Mouse (Mus musculus): ENCODE measurements at regions not wholly inside any gene's neighbourhood (a gene's known extent, or its start where the extent isn't known, plus 50 kb on each side); places are given as distances from the start of the nearest gene placed in this dataset.
"Not testable (repeated sequence)": the region's sequence is repeated elsewhere in the genome, so short reads cannot be mapped to it uniquely, and the experiment has no call there.

DNA sequence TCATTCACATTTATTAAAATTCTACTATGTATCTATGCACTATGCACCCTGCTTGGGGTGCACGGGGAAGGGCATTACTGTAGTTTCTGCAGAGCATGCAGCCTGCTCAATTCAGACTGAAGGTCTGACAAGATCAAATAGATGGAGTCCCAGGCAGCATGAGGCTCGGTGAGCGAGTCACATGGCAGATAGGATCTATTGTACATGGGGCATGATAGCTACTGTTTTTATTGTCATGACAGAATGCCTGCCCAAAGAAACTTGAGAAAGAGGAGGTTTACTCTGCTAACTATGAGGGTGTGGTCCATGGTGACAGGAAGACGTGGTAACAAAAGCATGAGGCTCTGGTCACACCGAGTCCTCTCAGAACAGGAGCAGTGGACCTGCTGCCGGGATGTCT, 203.1 kb upstream of the Sesn3 start:
- no peaks in the 10 kb centered on the region for H3K36me3 ChIP-seq (ENCODE audit: control insufficient read depth, insufficient read depth, low read length)
- no peak for ATAC-seq (ENCODE audit: insufficient read depth, low FRiP score, low TSS enrichment)
- no peak overlapping the region for H3K27ac ChIP-seq (ENCODE audit: low read depth, low read length)
- no peaks in the 10 kb centered on the region for H3K9me3 ChIP-seq (ENCODE audit: control insufficient read depth, low read length)
- no peak overlapping the region for H3K4me3 ChIP-seq (ENCODE audit: low read depth, low read length)
- DNase-seq (ENCODE audit: low spot score): no peak
- no peak overlapping the region for H3K4me2 ChIP-seq (ENCODE audit: low read depth)
- no peaks in the 10 kb centered on the region for H3K4me1 ChIP-seq (ENCODE audit: control insufficient read depth, insufficient read depth, low read length)
- no peaks in the 10 kb centered on the region for H3K27me3 ChIP-seq (ENCODE audit: control insufficient read depth, insufficient read depth, low read length)
- H3K9ac ChIP-seq (ENCODE audit: low read length): no peak overlapping the region
- WGBS: 86% methylated on average over 6 of the region's 6 CpGs

DNA sequence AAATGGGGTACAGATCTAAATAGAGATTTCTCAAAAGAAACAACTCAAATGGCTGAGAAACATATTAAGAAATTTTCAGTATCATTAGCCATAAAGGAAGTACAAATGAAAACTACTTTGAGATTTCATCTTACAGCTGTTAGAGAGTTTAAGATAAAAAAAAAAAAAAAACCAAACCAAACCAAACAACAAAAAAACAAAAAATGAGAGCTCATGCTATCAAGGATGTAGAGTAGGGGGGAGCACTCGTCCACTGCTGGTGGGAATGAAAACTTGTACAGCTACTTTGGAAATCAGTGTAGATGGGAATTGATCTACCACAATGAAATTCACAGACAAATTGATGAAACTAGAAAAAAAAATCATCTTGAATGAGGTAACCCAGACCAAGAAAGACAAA, 201.9 kb upstream of the Sesn3 start:
- ATAC-seq (ENCODE audit: insufficient read depth, low FRiP score, low TSS enrichment): no peak
- H3K36me3 ChIP-seq (ENCODE audit: control insufficient read depth, insufficient read depth, low read length): no peaks in the 10 kb centered on the region
- no peaks in the 10 kb centered on the region for H3K27me3 ChIP-seq (ENCODE audit: control insufficient read depth, insufficient read depth, low read length)
- no peak overlapping the region for H3K27ac ChIP-seq (ENCODE audit: low read depth, low read length)
- no peak for DNase-seq (ENCODE audit: low spot score)
- H3K9me3 ChIP-seq (ENCODE audit: control insufficient read depth, low read length): no peaks in the 10 kb centered on the region
- H3K4me2 ChIP-seq (ENCODE audit: low read depth): no peak overlapping the region
- WGBS: 67% methylated on average over 1 of the region's 1 CpGs
- no peak overlapping the region for H3K9ac ChIP-seq (ENCODE audit: low read length)
- no peak overlapping the region for H3K4me3 ChIP-seq (ENCODE audit: low read depth, low read length)
- H3K4me1 ChIP-seq (ENCODE audit: control insufficient read depth, insufficient read depth, low read length): no peaks in the 10 kb centered on the region

DNA sequence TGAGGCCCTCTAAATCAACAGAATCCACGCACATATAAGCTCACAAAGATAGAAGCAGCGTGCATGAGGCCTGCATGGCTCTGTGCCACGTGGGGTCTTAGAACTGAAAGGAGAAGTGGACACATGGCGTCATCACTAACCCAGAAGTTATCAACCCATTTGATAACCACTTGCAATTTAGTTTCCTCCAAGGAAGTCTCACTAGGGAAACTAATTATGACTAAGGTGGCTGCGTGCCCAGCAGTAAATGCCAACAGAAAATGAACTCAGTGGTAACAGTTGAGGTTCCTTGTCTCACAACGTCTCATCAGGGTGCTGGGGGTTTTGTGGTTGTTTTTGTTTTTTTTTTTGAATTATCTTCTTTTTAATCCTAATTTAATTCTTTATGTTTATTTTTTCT, 200.6 kb upstream of the Sesn3 start:
- Histone ChIP-seq H3K27ac (ENCODE audit: low read depth, low read length) (no peak overlapping the region), H3K9me3 (ENCODE audit: control insufficient read depth, low read length) (no peaks in the 10 kb centered on the region), H3K9ac (ENCODE audit: low read length) (no peak overlapping the region), H3K36me3 (ENCODE audit: control insufficient read depth, insufficient read depth, low read length) (no peaks in the 10 kb centered on the region), H3K4me1 (ENCODE audit: control insufficient read depth, insufficient read depth, low read length) (no peaks in the 10 kb centered on the region), H3K4me3 (ENCODE audit: low read depth, low read length) (no peak overlapping the region), H3K27me3 (ENCODE audit: control insufficient read depth, insufficient read depth, low read length) (no peaks in the 10 kb centered on the region), H3K4me2 (ENCODE audit: low read depth) (no peak overlapping the region)
- DNase-seq (ENCODE audit: low spot score): no peak
- WGBS: 87% methylated on average over 6 of the region's 6 CpGs
- no peak for ATAC-seq (ENCODE audit: insufficient read depth, low FRiP score, low TSS enrichment)

DNA sequence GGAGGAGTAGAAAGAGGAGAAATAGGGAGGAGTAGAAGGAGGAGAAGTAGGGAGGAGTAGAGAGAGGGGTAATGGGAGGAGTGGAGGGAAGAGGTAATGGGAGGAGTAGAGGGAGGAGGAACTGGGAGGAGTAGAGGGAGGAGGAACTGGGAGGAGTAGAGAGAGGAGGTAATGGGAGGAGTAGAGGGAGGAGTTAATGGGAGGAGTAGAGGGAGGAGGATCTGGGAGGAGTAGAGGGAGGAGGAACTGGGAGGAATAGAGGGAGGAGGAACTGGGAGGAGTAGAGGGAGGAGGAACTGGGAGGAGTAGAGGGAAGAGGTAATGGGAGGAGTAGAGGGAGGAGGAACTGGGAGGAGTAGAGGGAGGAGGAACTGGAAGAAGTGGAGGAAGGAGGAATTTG, 200.0 kb upstream of the Sesn3 start:
- H3K27me3 ChIP-seq (ENCODE audit: control insufficient read depth, insufficient read depth, low read length); H3K27ac ChIP-seq (ENCODE audit: low read depth, low read length); H3K9ac ChIP-seq (ENCODE audit: low read length); H3K36me3 ChIP-seq (ENCODE audit: control insufficient read depth, insufficient read depth, low read length); DNase-seq (ENCODE audit: low spot score); H3K4me1 ChIP-seq (ENCODE audit: control insufficient read depth, insufficient read depth, low read length); H3K4me3 ChIP-seq (ENCODE audit: low read depth, low read length); ATAC-seq (ENCODE audit: insufficient read depth, low FRiP score, low TSS enrichment); H3K9me3 ChIP-seq (ENCODE audit: control insufficient read depth, low read length); H3K4me2 ChIP-seq (ENCODE audit: low read depth): not testable (repeated sequence)

DNA sequence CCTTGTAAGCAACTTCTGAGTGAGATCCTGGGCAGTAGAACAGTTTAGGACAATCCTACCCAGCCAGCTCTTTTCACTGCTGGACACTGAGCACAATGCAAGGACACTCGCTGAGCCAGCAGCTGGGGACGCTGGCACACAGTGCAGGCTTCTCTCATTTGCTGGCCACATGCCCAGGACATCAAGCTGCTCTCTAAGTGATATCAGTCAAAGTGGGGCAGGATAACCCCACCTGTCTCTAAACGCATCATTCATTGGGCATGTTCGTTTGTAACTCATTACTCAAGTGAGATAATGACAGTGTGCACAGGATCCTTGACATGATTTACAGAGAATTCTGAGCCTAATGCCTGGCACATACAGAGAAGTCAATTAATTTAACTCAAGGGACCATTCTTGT, 199.4 kb upstream of the Sesn3 start:
- H3K27me3 ChIP-seq (ENCODE audit: control insufficient read depth, insufficient read depth, low read length): no peaks in the 10 kb centered on the region
- H3K4me1 ChIP-seq (ENCODE audit: control insufficient read depth, insufficient read depth, low read length): no peaks in the 10 kb centered on the region
- H3K36me3 ChIP-seq (ENCODE audit: control insufficient read depth, insufficient read depth, low read length): no peaks in the 10 kb centered on the region
- H3K9me3 ChIP-seq (ENCODE audit: control insufficient read depth, low read length): no peaks in the 10 kb centered on the region
- WGBS: 69% methylated on average over 4 of the region's 4 CpGs
- H3K4me3 ChIP-seq (ENCODE audit: low read depth, low read length): no peak overlapping the region
- no peak overlapping the region for H3K27ac ChIP-seq (ENCODE audit: low read depth, low read length)
- no peak for DNase-seq (ENCODE audit: low spot score)
- no peak overlapping the region for H3K9ac ChIP-seq (ENCODE audit: low read length)
- no peak for ATAC-seq (ENCODE audit: insufficient read depth, low FRiP score, low TSS enrichment)
- no peak overlapping the region for H3K4me2 ChIP-seq (ENCODE audit: low read depth)

DNA sequence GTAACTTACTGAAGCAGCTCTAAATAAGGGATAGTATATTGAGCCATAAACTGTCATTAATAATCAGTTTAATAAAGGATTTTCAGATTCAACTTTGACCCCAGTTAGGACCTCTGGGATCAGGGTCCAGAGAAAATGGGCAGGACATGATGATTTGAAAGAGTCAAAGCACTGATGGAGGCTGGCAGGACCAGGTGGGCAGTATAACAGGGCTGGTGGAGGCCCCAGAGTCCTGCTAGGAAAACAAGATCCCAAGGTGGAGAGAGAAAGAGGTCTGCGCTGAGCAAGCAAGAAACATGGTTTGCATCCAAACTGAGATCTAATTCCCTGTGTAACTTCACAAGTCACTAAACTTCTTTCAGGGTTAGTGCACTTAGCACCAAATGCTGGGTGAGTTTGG, 199.0 kb upstream of the Sesn3 start:
- 92% methylated on average over 1 of the region's 1 CpGs for WGBS
- H3K27me3 ChIP-seq (ENCODE audit: control insufficient read depth, insufficient read depth, low read length): no peaks in the 10 kb centered on the region
- H3K4me2 ChIP-seq (ENCODE audit: low read depth): no peak overlapping the region
- no peak overlapping the region for H3K9ac ChIP-seq (ENCODE audit: low read length)
- no peaks in the 10 kb centered on the region for H3K9me3 ChIP-seq (ENCODE audit: control insufficient read depth, low read length)
- no peak for ATAC-seq (ENCODE audit: insufficient read depth, low FRiP score, low TSS enrichment)
- no peaks in the 10 kb centered on the region for H3K36me3 ChIP-seq (ENCODE audit: control insufficient read depth, insufficient read depth, low read length)
- no peak overlapping the region for H3K4me3 ChIP-seq (ENCODE audit: low read depth, low read length)
- H3K27ac ChIP-seq (ENCODE audit: low read depth, low read length): no peak overlapping the region
- DNase-seq (ENCODE audit: low spot score): no peak
- H3K4me1 ChIP-seq (ENCODE audit: control insufficient read depth, insufficient read depth, low read length): no peaks in the 10 kb centered on the region

DNA sequence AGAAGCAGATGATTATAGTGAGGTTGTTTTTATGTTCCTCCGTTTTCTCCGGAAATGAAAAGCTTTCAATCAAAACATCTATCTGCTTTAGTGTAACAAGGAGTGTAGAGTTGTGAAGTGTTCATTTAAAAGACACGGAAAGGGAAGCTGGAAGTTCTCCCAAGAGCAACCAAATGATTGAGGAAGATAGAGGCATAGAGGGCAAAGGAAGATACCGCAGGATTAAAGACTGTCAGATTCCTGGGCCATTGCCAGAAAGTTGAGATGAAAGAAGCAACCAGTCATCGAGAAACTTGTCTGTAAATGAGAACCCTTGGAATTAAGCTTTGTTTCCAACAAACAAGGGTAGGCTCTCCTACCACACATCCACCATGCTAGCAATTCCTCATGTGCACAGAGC, 198.1 kb upstream of the Sesn3 start:
- ATAC-seq (ENCODE audit: insufficient read depth, low FRiP score, low TSS enrichment): no peak
- H3K9ac ChIP-seq (ENCODE audit: low read length): no peak overlapping the region

DNA sequence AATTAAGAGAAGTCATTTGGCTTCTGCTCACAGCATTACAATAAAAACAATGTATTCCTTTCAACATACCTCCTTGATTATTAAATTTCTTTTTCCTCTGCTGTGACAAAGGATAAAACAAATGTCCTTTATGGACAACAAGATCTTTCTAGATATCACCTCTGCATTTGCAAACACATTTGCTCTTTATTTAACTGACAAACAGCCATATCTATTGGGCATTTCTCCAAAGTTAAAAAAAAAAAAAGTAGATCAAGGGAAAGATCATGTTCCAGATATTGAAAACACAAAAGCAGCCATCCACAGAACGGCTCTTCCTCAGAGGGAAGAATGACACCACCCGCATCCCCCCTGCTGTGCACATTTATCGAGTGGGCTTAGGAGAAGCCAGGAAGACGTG, 193.7 kb upstream of the Sesn3 start:
- H3K4me1 ChIP-seq (ENCODE audit: control insufficient read depth, insufficient read depth, low read length): no peaks in the 10 kb centered on the region
- no peaks in the 10 kb centered on the region for H3K9me3 ChIP-seq (ENCODE audit: control insufficient read depth, low read length)
- no peak overlapping the region for H3K4me3 ChIP-seq (ENCODE audit: low read depth, low read length)
- H3K9ac ChIP-seq (ENCODE audit: low read length): no peak overlapping the region
- WGBS: 41% methylated on average over 4 of the region's 4 CpGs
- no peak overlapping the region for H3K27ac ChIP-seq (ENCODE audit: low read depth, low read length)
- no peak for ATAC-seq (ENCODE audit: insufficient read depth, low FRiP score, low TSS enrichment)
- H3K4me2 ChIP-seq (ENCODE audit: low read depth): no peak overlapping the region
- no peaks in the 10 kb centered on the region for H3K36me3 ChIP-seq (ENCODE audit: control insufficient read depth, insufficient read depth, low read length)
- DNase-seq (ENCODE audit: low spot score): no peak
- H3K27me3 ChIP-seq (ENCODE audit: control insufficient read depth, insufficient read depth, low read length): no peaks in the 10 kb centered on the region

More for the DNA sequence above, 198.1 kb upstream of the Sesn3 start:
- no peak for DNase-seq (ENCODE audit: low spot score)
- H3K4me1 ChIP-seq (ENCODE audit: control insufficient read depth, insufficient read depth, low read length): no peaks in the 10 kb centered on the region
- H3K4me3 ChIP-seq (ENCODE audit: low read depth, low read length): no peak overlapping the region
- no peaks in the 10 kb centered on the region for H3K36me3 ChIP-seq (ENCODE audit: control insufficient read depth, insufficient read depth, low read length)
- H3K9me3 ChIP-seq (ENCODE audit: control insufficient read depth, low read length): no peaks in the 10 kb centered on the region
- no peak overlapping the region for H3K27ac ChIP-seq (ENCODE audit: low read depth, low read length)
- WGBS: 90% methylated on average over 5 of the region's 5 CpGs
- H3K27me3 ChIP-seq (ENCODE audit: control insufficient read depth, insufficient read depth, low read length): no peaks in the 10 kb centered on the region
- H3K4me2 ChIP-seq (ENCODE audit: low read depth): no peak overlapping the region

DNA sequence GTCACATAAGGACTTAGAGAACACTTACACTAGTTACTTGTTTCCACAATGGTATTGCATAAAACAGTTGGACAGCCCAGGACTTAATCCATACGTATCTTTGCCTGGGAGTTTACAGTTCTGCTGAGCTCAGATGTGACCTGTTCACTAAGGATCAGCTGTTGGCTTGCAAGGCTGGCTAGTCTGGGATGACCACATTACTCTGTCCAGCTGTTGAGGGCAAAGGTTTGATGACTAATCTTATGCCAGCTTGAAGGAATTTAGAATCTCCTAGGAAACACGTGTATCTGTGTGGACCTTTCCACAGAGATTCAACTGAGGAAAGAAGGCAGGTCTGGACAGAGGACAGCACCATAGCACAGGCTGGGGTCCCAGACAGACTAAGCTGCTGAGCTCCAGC, 188.7 kb upstream of the Sesn3 start:
- no peak for DNase-seq (ENCODE audit: low spot score)
- Histone ChIP-seq H3K9me3 (ENCODE audit: control insufficient read depth, low read length) (no peaks in the 10 kb centered on the region), H3K27me3 (ENCODE audit: control insufficient read depth, insufficient read depth, low read length) (no peaks in the 10 kb centered on the region), H3K4me2 (ENCODE audit: low read depth) (no peak overlapping the region), H3K36me3 (ENCODE audit: control insufficient read depth, insufficient read depth, low read length) (no peaks in the 10 kb centered on the region), H3K27ac (ENCODE audit: low read depth, low read length) (no peak overlapping the region), H3K4me3 (ENCODE audit: low read depth, low read length) (no peak overlapping the region), H3K4me1 (ENCODE audit: control insufficient read depth, insufficient read depth, low read length) (no peaks in the 10 kb centered on the region), H3K9ac (ENCODE audit: low read length) (no peak overlapping the region)
- WGBS: 71% methylated on average over 2 of the region's 2 CpGs
- no peak for ATAC-seq (ENCODE audit: insufficient read depth, low FRiP score, low TSS enrichment)
